Mouse (Mus musculus) liver, postnatal 0 days (tissue): ENCODE measurements around the gene Shroom3. TPM values are rescaled to one million over a fixed set of nuclear protein-coding genes. Genes with fewer than 3 reads are reported as not detected.
A peak's percentile ranks its signal among the peaks of the same experiment; 100 is the strongest.

Experiments
- ATAC-seq: fragments of 200-750 bp; cut with Nextera tagmentation; 2 replicates; pipeline ENCODE4 v1.8.0; 2017; ENCODE audit warnings: mild to moderate bottlenecking, moderate library complexity
- DNase-seq: peaks from one replicate; pipeline ENCODE4 v3.0.0-alpha.2; 2016
- H3K27ac ChIP-seq: fragments of 300-500 bp; sonication (generic); 2 replicates; pipeline ENCODE4 v1.5.1; 2014; ENCODE audit warnings: antibody characterized with exemption, moderate library complexity, mild to moderate bottlenecking, low read depth
- H3K27me3 ChIP-seq: fragments of 300-500 bp; sonication (generic); 2 replicates; pipeline ENCODE4 v1.6.1; 2014; ENCODE audit warnings: low read length, control low read depth, mixed read lengths; ENCODE audit not compliant: insufficient read depth
- H3K36me3 ChIP-seq: fragments of 300-500 bp; sonication (generic); replicated peaks from 2 replicates; pipeline ENCODE4 v1.6.1; 2014; ENCODE audit warnings: mild to moderate bottlenecking, control low read depth, low read length, moderate library complexity, mixed read lengths; ENCODE audit not compliant: insufficient read depth
- H3K4me1 ChIP-seq: fragments of 300-500 bp; sonication (generic); 2 replicates; pipeline ENCODE4 v1.6.1; 2014; ENCODE audit warnings: antibody characterized with exemption, mild to moderate bottlenecking, control low read depth; ENCODE audit not compliant: insufficient read depth
- H3K4me2 ChIP-seq: fragments of 300-500 bp; sonication (generic); 2 replicates; pipeline ENCODE4 v1.6.1; 2014; ENCODE audit warnings: low read depth, mild to moderate bottlenecking, low read length, moderate library complexity, mixed read lengths
- H3K4me3 ChIP-seq: fragments of 300-500 bp; sonication (generic); 2 replicates; pipeline ENCODE4 v1.5.1; 2014; ENCODE audit warnings: low read depth, low read length
- H3K9ac ChIP-seq: fragments of 300-500 bp; sonication (generic); replicated peaks from 2 replicates; pipeline ENCODE4 v1.6.1; 2014; ENCODE audit warnings: mild to moderate bottlenecking, moderate library complexity
- H3K9me3 ChIP-seq: fragments of 300-500 bp; sonication (generic); 2 replicates; pipeline ENCODE4 v1.6.1; 2016; ENCODE audit warnings: mild to moderate bottlenecking, control low read depth, low read length, mixed read lengths
- CTCF ChIP-seq: sonication (generic); IDR thresholded peaks from 2 replicates; pipeline ENCODE4 v1.5.1; 2016; ENCODE audit warnings: antibody characterized with exemption, low read depth
- EP300 ChIP-seq: IDR thresholded peaks from 2 replicates; pipeline ENCODE4 v1.6.1; 2016; ENCODE audit warnings: antibody characterized with exemption, low read depth, mild to moderate bottlenecking
- WGBS: fragments of 180-500 bp; shearing (Covaris S2); extraction: QIAGEN DNeasy Blood & Tissue Kit; methylation state at CpG from one replicate; pipeline ENCODE4 v1.1.7; 2014; ENCODE audit not compliant: insufficient replicate concordance; 5-methylcytosine and 5-hydroxymethylcytosine counted together
- polyA plus RNA-seq: library from polyadenylated mRNA; unstranded; fragments of >200 nt; fragmentation: Nextera tagmentation; extraction: Ambion mirVana; gene quantifications from 2 replicates; pipeline ENCODE4 v1.2.1, GENCODE M21; 2015

The Shroom3 gene
- polyA plus RNA-seq, 1 experiment from 2014 or later = 0.96 TPM

DNA sequence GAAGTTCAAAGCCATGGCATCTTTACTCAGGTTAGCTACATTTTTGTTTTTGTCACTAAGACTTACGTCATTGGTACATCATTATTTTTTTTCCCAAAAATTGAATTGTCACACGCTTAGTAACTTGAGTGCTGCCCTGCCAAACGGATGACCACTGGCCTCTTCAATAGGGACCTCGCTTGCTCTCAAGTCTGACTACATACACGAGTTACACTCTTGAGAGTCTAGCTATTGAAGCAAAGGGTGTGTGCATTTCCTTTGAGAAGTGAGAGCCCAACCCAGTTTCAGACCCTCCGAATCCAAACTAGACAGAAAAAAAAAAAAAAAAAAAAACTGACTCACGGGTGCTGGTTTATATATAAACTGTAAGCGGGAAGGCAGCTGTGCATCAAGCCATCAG is 286.2 kb downstream of the Shroom3 start:
- Histone ChIP-seq H3K4me2 (no peak overlapping the region), H3K36me3 (no peaks in the 10 kb centered on the region), H3K4me3 (no peak overlapping the region), H3K9me3 (no peaks in the 10 kb centered on the region), H3K4me1 (no peaks in the 10 kb centered on the region), H3K9ac (no peak overlapping the region), H3K27me3 (no peaks in the 10 kb centered on the region), H3K27ac (no peak overlapping the region)
- DNase-seq = no peak
- WGBS = 61% methylated on average over 8 of the region's 8 CpGs
- ATAC-seq = no peak
- TF ChIP-seq EP300 = no peak
- no peak for TF ChIP-seq CTCF

DNA sequence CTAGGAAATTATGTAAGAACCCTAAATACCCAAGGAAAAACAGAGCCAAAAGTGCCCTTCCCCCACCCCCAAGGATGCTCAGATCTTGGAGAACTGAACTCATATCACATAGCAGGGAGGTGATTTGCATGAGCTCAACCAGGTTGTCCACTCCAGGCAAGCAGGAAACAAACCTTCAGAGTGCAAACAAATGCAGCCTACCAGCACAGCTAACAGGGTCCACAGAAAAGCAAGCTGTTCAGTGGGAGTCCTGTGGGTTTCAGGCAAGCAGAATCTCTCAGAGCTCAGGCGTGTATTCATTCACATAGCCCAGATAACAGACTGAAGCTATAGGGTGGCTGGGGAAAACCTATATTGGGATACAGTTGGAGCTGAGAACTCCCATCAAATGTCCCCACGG is 286.7 kb downstream of the Shroom3 start:
- Histone ChIP-seq H3K27me3 (no peaks in the 10 kb centered on the region), H3K4me2 (no peak overlapping the region), H3K4me1 (no peaks in the 10 kb centered on the region), H3K4me3 (no peak overlapping the region), H3K27ac (no peak overlapping the region), H3K9me3 (no peaks in the 10 kb centered on the region), H3K9ac (no peak overlapping the region), H3K36me3 (no peaks in the 10 kb centered on the region)
- 63% methylated on average over 2 of the region's 2 CpGs for WGBS
- no peak for TF ChIP-seq CTCF
- no peak for ATAC-seq
- DNase-seq = no peak

DNA sequence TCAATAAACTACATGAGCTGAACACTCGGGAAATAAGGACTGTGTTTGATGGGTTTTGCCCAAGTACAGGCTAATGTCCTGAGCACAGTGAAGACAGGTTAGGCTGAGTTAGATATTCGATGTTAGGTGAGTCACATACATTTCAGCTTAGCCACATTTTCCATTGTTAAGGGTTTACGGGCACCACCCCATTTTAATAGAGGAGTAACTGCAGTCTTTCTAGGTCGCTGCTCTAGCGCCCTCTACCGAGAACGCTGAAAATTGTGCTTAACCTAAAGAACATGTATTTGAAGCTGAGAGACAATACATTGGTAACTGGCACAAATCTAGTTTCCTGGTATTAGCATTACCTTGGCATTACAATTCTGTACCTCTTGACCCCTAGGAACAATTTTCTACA is 287.2 kb downstream of the Shroom3 start:
- H3K9ac ChIP-seq = no peak overlapping the region
- no peak overlapping the region for H3K4me2 ChIP-seq
- H3K27ac ChIP-seq = no peak overlapping the region
- DNase-seq (no peak), ATAC-seq (no peak)
- TF ChIP-seq CTCF (peak; percentile 51), EP300 (no peak)
- no peaks in the 10 kb centered on the region for H3K27me3 ChIP-seq
- 23% methylated on average over 7 of the region's 7 CpGs for WGBS
- H3K4me1 ChIP-seq = no peaks in the 10 kb centered on the region
- H3K36me3 ChIP-seq = no peaks in the 10 kb centered on the region
- H3K4me3 ChIP-seq = no peak overlapping the region
- no peaks in the 10 kb centered on the region for H3K9me3 ChIP-seq

DNA sequence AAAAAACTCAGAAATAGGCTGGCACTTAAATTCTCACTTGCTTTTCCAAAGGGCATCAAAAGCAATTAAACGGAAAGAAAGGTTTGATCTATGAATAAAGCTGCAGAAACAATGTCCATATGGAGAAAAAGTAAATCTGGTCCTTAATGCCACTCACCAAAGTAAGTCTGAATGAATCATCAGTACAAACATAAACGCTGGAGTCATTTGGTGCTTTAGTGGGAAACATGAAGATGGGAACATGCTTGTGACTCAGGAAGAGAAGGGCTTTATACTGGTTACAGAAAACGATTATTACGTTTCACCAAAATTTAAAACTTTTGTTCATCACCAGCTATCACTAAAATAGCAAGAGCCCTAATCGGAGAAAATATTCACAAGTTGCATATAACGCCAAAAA is 297.2 kb downstream of the Shroom3 start:
- no peaks in the 10 kb centered on the region for H3K36me3 ChIP-seq
- 73% methylated on average over 6 of the region's 6 CpGs for WGBS

DNA sequence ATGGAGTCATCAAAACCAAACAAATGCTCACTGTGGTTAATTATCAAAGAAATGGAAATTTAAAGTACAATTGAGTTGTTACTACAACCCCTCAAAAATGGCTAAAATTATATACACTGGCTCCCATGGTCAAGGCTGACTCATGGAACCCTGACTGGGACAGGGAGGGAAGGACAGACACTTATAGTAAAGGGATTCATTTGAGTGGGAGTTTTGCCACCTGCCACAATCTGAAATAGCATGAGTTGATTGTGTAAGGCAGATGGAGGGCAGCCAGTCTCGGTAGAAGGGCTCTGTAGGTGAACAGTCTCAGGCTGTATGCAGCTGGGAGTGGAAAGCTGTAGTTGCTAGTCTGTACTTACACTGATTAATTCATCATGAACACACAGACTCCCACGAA is 297.6 kb downstream of the Shroom3 start:
- WGBS = 36% methylated on average over 2 of the region's 2 CpGs

More for the DNA sequence above, 297.2 kb downstream of the Shroom3 start:
- Histone ChIP-seq H3K9ac (no peak overlapping the region), H3K27ac (no peak overlapping the region), H3K4me2 (no peak overlapping the region), H3K4me3 (no peak overlapping the region), H3K27me3 (no peaks in the 10 kb centered on the region), H3K9me3 (no peaks in the 10 kb centered on the region), H3K4me1 (no peaks in the 10 kb centered on the region)
- DNase-seq (no peak), ATAC-seq (no peak)
- TF ChIP-seq CTCF (no peak), EP300 (no peak)

DNA sequence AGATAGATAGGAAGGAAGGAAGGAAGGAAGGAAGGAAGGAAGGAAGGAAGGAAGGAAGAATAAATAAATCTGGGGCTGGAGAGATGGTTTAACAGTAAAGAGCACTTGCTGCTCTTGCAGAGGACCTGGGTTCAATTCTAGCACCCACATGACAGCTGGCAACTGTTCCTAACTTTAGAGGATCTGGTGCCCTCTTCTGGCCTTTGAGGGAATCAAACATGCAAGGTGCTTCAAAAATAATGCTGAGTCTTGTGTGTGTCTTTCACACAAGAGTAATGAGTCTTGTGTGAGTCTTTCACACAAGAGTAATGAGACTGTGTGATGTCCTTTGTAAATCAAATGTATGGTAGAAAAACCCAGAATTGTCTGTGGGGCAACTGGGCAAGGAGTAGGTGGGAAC is 299.4 kb downstream of the Shroom3 start:
- TF ChIP-seq CTCF (peak; percentile 47), EP300 (no peak)
- Histone ChIP-seq H3K4me2 (no peak overlapping the region), H3K27me3 (no peaks in the 10 kb centered on the region), H3K9me3 (no peaks in the 10 kb centered on the region), H3K36me3 (no peaks in the 10 kb centered on the region), H3K9ac (no peak overlapping the region), H3K4me1 (no peaks in the 10 kb centered on the region), H3K4me3 (no peak overlapping the region), H3K27ac (no peak overlapping the region)
- DNase-seq (no peak), ATAC-seq (no peak)

More for the DNA sequence above, 297.6 kb downstream of the Shroom3 start:
- no peaks in the 10 kb centered on the region for H3K27me3 ChIP-seq
- no peak overlapping the region for H3K4me2 ChIP-seq
- ATAC-seq (no peak), DNase-seq (no peak)
- H3K9ac ChIP-seq = no peak overlapping the region
- no peaks in the 10 kb centered on the region for H3K9me3 ChIP-seq
- H3K4me1 ChIP-seq = no peaks in the 10 kb centered on the region
- H3K4me3 ChIP-seq = no peak overlapping the region
- H3K27ac ChIP-seq = no peak overlapping the region
- H3K36me3 ChIP-seq = no peaks in the 10 kb centered on the region
- TF ChIP-seq EP300 (no peak), CTCF (no peak)

DNA sequence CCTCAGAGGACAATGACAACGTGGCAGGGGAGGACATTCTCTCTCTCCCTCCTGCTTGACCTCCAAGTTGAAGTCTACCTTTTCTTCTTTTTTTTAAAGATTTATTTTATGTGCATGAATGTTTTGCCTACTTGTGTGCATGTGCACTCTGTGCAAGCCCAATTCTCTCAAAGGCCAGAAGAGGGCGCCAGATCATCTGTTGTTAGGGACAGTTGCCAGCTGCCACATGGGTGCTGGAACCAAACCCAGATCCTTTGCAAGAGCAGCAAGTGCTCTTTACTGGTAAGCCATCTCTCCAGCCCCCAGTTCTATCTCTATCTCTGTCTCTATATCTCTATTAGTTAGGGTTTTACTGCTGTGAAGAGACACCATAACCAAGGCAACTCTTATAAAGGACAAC is 300.7 kb downstream of the Shroom3 start:
- no peak overlapping the region for H3K27ac ChIP-seq
- no peak overlapping the region for H3K4me2 ChIP-seq
- H3K4me3 ChIP-seq = no peak overlapping the region
- ATAC-seq (no peak), DNase-seq (no peak)
- H3K9me3 ChIP-seq = no peaks in the 10 kb centered on the region
- no peaks in the 10 kb centered on the region for H3K4me1 ChIP-seq
- no peak overlapping the region for H3K9ac ChIP-seq
- H3K27me3 ChIP-seq = no peaks in the 10 kb centered on the region
- TF ChIP-seq CTCF (peak; percentile 51), EP300 (no peak)
- WGBS = 39% methylated on average over 2 of the region's 2 CpGs
- H3K36me3 ChIP-seq = no peaks in the 10 kb centered on the region
